Mouse (Mus musculus): ENCODE data around the gene Dnajc24. TPM values are rescaled to one million over a fixed set of nuclear protein-coding genes. Genes with fewer than 3 reads are reported as not detected.

The Dnajc24 gene
- 16.8 and 16.9 TPM in 2 replicates for polyA plus RNA-seq (2011; ENCODE audit: insufficient read length, low read depth, missing spikeins)

DNA sequence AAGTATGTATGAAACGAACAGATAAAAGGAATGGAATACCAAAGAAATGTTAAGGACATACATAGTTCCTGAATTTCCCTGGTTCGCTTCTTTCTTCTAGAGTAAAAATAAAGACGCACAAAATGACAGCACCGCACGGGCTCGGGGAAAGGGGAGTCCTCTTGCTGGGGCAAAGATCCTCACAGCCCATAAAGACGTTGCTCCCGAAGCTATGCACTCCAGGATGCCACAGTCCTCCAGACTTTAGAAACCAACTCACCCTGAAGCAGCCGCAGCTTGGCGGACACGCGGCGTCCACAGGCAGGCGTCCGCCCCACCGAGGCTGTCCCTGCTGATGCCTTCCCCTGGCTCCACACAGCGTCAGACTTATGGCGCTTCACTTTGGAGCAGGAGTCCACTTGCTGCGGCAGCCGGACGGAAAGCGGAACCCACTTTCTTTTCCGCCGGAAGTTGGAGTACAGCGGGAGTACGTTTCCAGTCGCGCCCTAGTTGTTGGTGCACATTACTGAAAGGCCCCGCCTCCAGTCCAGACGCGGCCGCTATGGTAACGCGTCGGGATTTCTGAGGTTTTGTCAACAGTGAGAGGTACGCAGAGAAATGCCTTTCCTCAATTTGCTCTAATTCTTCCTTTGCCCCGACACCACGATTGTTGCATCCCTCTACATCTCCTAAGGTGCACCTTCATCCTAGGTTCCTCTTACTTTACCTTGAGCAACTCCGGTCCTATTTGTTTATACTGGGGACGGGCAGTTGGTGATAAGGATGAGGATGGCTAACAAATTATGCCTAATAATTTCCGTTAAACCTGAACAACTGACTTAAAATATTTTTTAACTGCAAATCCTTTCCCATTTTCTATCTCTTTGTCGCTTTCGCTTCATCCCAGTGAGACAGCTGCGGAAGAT is at the start of gene Dnajc24:
Gene Dnajc24 (minus strand): TSS at position 715 of the 905 bp plus-strand sequence.
- peak within 1 kb of the TSS; percentile 68 for H3K4me3 ChIP-seq (ENCODE audit: insufficient read depth, low read length)
- peak within 1 kb of the TSS; percentile 12; the same call in 1 of the 2 replicates for H3K27ac ChIP-seq (ENCODE audit: insufficient read depth, low read length)
- peak; percentile 89 for TF ChIP-seq POLR2A (IDR thresholded peaks at IDR 0.05; ENCODE audit: low read depth, low read length)
- TF ChIP-seq CTCF (IDR thresholded peaks at IDR 0.05; ENCODE audit: borderline replicate concordance, insufficient read depth, low read length) = no peak
- no peaks in the 10 kb centered on the region for H3K4me1 ChIP-seq (ENCODE audit: control insufficient read depth, insufficient read depth, low read length)

DNA sequence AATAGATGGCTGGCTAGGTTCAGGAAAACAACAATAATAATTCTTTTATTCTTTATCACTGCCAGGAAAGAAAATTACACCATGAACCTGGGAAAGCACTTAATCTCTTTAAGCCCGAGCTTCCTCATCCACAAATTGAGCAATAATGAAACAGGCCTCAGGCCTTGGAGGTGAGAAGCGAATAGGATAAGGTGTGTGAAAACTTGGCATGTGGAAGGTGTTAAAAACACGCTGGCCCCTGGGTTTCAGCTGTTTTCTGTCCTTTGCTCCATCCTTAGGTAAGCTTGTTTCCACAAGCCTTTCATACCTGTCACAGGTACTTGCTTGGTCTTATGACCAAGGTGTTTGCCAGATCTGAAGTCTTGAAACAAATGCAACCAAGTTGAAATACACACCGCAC is 43.3 kb upstream of the Dnajc24 start:
- H3K4me3 ChIP-seq (ENCODE audit: insufficient read depth, low read length) = no peak overlapping the region
- no peaks in the 10 kb centered on the region for H3K4me1 ChIP-seq (ENCODE audit: control insufficient read depth, insufficient read depth, low read length)
- TF ChIP-seq POLR2A (IDR thresholded peaks at IDR 0.05; ENCODE audit: low read depth, low read length) = no peak
- TF ChIP-seq CTCF (IDR thresholded peaks at IDR 0.05; ENCODE audit: borderline replicate concordance, insufficient read depth, low read length) = no peak
- no peak overlapping the region for H3K27ac ChIP-seq (ENCODE audit: insufficient read depth, low read length)

DNA sequence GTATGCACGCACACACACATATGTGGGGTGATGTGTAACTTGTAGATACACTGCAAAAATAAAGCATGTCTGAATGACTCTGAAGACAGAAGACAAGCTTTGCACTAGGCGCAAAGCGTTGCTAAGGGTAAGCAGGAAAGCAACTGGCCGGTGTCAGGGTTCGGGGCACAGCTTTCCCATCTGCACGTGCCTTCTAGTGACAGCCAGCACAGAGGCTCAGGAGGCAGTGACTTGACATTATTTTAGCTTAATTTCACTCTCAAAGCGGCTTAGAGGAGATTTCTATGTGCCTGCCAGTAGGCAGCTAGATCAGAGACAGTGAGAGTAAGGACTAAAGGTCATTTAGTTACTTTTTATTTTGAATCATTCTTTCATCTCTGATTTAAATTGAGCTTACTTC is 39.1 kb upstream of the Dnajc24 start:
- H3K27ac ChIP-seq (ENCODE audit: insufficient read depth, low read length) = no peak overlapping the region
- no peak overlapping the region for H3K4me3 ChIP-seq (ENCODE audit: insufficient read depth, low read length)
- TF ChIP-seq CTCF (IDR thresholded peaks at IDR 0.05; ENCODE audit: borderline replicate concordance, insufficient read depth, low read length) (no peak), POLR2A (IDR thresholded peaks at IDR 0.05; ENCODE audit: low read depth, low read length) (no peak)
- H3K4me1 ChIP-seq (ENCODE audit: control insufficient read depth, insufficient read depth, low read length) = no peaks in the 10 kb centered on the region

DNA sequence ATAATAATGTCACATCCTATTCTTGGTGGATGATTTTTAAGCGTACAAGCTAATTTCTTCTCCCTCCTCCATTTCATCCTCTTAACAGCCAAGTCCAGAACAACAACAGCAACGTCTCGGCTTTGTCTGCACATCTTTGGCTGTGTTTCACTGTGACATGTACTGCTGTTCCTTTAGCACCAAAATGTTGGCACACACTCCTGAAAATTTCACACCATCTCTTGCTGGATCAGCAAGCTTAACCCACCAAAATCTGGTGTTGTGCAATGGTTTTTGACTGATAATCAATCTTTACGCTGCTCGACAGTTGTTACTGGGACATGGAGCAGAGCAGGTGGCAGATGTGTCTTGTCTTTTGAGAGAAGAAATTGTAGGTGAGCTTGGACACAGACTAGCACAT is 38.6 kb upstream of the Dnajc24 start:
- Histone ChIP-seq H3K4me3 (ENCODE audit: insufficient read depth, low read length) (no peak overlapping the region), H3K4me1 (ENCODE audit: control insufficient read depth, insufficient read depth, low read length) (no peaks in the 10 kb centered on the region), H3K27ac (ENCODE audit: insufficient read depth, low read length) (no peak overlapping the region)
- TF ChIP-seq POLR2A (IDR thresholded peaks at IDR 0.05; ENCODE audit: low read depth, low read length) = no peak
- TF ChIP-seq CTCF (IDR thresholded peaks at IDR 0.05; ENCODE audit: borderline replicate concordance, insufficient read depth, low read length) = no peak

DNA sequence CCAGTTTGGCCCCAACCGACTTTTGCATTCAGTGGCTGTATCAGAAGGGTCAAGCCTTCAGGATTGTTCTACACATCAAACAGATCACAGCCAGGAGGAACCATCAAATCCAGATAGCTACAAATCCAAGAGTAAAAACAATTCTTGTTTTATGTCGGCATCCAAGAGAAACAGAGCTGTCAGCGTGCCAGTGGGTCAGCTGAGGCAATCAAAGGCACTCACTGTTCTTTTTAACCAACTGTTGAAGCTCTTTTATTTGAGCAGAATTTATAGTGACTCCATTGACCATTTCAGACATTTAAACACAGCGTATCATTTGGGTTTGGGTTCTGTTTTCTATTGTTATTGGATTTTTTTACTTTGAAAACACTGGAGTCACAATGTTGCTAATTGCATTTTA is 34.9 kb upstream of the Dnajc24 start:
- Histone ChIP-seq H3K4me3 (ENCODE audit: insufficient read depth, low read length) (no peak overlapping the region), H3K27ac (ENCODE audit: insufficient read depth, low read length) (no peak overlapping the region), H3K4me1 (ENCODE audit: control insufficient read depth, insufficient read depth, low read length) (no peaks in the 10 kb centered on the region)
- no peak for TF ChIP-seq CTCF (IDR thresholded peaks at IDR 0.05; ENCODE audit: borderline replicate concordance, insufficient read depth, low read length)
- TF ChIP-seq POLR2A (IDR thresholded peaks at IDR 0.05; ENCODE audit: low read depth, low read length) = no peak

DNA sequence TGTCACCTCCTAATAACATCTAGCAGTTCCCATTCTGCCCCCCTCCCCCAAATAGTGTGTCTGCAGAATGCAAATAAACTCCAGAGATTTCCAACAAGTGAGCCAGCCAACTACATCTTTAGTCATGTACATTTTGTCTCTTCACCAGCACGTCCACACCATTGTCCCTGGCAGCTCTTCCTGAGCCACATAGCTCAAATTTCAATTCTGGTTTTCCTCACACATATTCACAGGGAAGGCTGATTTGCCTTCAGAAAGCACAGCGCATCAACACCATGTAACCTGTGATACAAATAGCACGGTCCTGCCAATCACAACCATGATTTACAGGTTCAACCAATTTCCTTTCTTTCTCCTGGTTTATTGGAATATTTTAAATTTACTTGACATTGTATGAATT is 21.5 kb upstream of the Dnajc24 start:
- Histone ChIP-seq H3K4me3 (ENCODE audit: insufficient read depth, low read length) (no peak overlapping the region), H3K4me1 (ENCODE audit: control insufficient read depth, insufficient read depth, low read length) (no peaks in the 10 kb centered on the region), H3K27ac (ENCODE audit: insufficient read depth, low read length) (no peak overlapping the region)
- TF ChIP-seq POLR2A (IDR thresholded peaks at IDR 0.05; ENCODE audit: low read depth, low read length) (no peak), CTCF (IDR thresholded peaks at IDR 0.05; ENCODE audit: borderline replicate concordance, insufficient read depth, low read length) (no peak)

DNA sequence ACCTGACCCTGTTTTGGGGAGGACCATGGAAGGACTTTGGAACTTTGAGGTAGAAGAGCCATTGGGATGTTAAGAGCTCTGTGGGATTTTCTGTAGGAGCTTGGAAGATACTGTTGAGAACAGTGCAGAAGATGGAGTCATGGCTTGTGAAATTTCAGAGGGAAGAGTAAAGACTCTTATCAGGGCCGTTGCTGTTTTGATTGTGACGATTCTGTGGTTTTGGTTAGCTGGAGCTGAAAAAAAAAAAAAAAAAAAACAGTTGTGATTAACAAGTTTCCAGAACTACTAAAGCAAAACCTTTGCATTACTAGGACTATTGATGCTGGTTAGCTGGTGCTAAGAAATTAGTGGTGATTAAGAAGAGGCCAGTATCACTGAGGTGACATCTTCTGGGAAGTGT is 5.1 kb upstream of the Dnajc24 start:
- Histone ChIP-seq H3K4me3 (ENCODE audit: insufficient read depth, low read length) (no peak overlapping the region), H3K4me1 (ENCODE audit: control insufficient read depth, insufficient read depth, low read length) (no peaks in the 10 kb centered on the region), H3K27ac (ENCODE audit: insufficient read depth, low read length) (no peak overlapping the region)
- no peak for TF ChIP-seq POLR2A (IDR thresholded peaks at IDR 0.05; ENCODE audit: low read depth, low read length)
- no peak for TF ChIP-seq CTCF (IDR thresholded peaks at IDR 0.05; ENCODE audit: borderline replicate concordance, insufficient read depth, low read length)

DNA sequence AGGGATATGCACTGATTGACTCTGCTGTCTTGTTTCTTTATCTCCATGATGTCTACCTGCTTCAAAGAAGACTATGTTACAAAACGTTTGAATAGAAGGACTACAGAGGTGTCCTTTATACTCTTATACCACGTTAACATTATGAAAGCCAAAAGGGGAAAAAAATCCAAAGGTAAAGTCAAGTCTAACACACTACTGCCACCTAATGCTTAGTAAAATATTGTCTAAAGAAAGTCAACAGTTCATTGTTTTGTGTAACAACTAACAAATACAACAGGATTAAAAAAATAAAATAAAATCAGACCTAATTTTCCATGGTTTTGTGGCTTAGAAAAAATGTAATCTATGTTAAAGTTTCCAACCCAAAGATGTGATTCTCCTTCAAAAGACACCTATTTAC is 15.3 kb downstream of the Dnajc24 start:
- TF ChIP-seq CTCF (IDR thresholded peaks at IDR 0.05; ENCODE audit: borderline replicate concordance, insufficient read depth, low read length) (no peak), POLR2A (IDR thresholded peaks at IDR 0.05; ENCODE audit: low read depth, low read length) (no peak)
- H3K4me1 ChIP-seq (ENCODE audit: control insufficient read depth, insufficient read depth, low read length) = no peaks in the 10 kb centered on the region
- H3K4me3 ChIP-seq (ENCODE audit: insufficient read depth, low read length) = no peak overlapping the region
- no peak overlapping the region for H3K27ac ChIP-seq (ENCODE audit: insufficient read depth, low read length)

DNA sequence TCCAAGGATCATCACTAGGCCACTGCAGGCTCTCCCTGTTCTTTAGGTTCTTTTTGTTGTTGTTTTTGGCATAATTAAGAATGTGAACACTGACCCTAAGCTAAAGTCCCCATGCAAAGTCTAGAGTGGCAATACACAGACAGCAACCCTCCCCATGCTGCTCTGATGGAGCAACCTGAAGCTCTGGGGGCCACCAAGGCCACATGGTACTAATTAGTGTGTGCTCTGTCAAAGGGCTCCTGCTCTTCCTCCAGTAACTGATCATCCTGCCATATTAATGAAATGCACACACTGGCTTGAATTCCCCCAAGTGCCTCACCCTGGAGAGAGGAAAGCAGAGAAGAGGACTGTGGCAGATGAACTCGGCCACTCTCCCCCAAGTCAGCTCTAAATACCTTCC is 16.2 kb downstream of the Dnajc24 start:
- TF ChIP-seq CTCF (IDR thresholded peaks at IDR 0.05; ENCODE audit: borderline replicate concordance, insufficient read depth, low read length) (no peak), POLR2A (IDR thresholded peaks at IDR 0.05; ENCODE audit: low read depth, low read length) (no peak)
- Histone ChIP-seq H3K4me3 (ENCODE audit: insufficient read depth, low read length) (no peak overlapping the region), H3K27ac (ENCODE audit: insufficient read depth, low read length) (no peak overlapping the region), H3K4me1 (ENCODE audit: control insufficient read depth, insufficient read depth, low read length) (no peaks in the 10 kb centered on the region)

DNA sequence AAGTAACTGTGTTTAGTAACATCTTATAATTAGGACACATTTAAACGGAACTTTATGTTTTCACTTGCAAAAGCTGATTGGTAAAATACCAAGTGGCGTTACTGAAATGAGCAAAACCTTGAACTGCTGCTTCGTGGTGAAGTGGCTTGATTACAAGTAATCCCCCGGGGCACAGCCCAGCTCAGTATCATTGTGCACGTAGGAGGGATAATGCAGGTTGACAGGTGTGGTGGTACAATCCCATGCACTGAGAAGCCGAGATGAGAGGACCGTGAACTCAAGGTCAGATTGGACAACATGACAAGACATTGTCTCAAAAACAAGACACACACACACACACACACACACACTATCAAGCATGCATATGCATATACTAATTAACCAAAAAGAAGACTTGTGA is 18.1 kb downstream of the Dnajc24 start:
- TF ChIP-seq POLR2A (IDR thresholded peaks at IDR 0.05; ENCODE audit: low read depth, low read length) (no peak), CTCF (IDR thresholded peaks at IDR 0.05; ENCODE audit: borderline replicate concordance, insufficient read depth, low read length) (no peak)
- Histone ChIP-seq H3K4me1 (ENCODE audit: control insufficient read depth, insufficient read depth, low read length) (no peaks in the 10 kb centered on the region), H3K4me3 (ENCODE audit: insufficient read depth, low read length) (no peak overlapping the region), H3K27ac (ENCODE audit: insufficient read depth, low read length) (no peak overlapping the region)
